Mouse (Mus musculus): ENCODE measurements around the gene Axin2. TPM values are rescaled to one million over a fixed set of nuclear protein-coding genes. Genes with fewer than 3 reads are reported as not detected.
A peak's percentile ranks its signal among the peaks of the same experiment; 100 is the strongest.
"Not testable (repeated sequence)": the region's sequence is repeated elsewhere in the genome, so short reads cannot be mapped to it uniquely, and the experiment has no call there.

Axin2 gene
- 10 to 100 TPM; 30.4 to 41.8 TPM for total RNA-seq (2021)
- long read RNA-seq, experiment 1, full-length matches to known transcripts = 1 of 5 reads
- long read RNA-seq, experiment 1, partial matches to known transcripts = 3 of 5 reads
- long read RNA-seq, experiment 1, other reads (novel, unspliced or antisense) = 1 of 5 reads
- long read RNA-seq, experiment 2, full-length matches to known transcripts = 3 of 6 reads
- long read RNA-seq, experiment 2, partial matches to known transcripts = 1 of 6 reads
- long read RNA-seq, experiment 2, other reads (novel, unspliced or antisense) = 2 of 6 reads

GRCm38 (mm10) chr11:108920158-108920635, at the start of gene Axin2:
Axin2 (plus strand) TSS chr11:108920349.
- intact Hi-C loops (cut with DNase I) = loop anchor here (5.0 kb wide), 1 partner anchor 272 kb away; no protein-coding TSS in a partner anchor
- DNase-seq (ENCODE audit: low spot score in 2 of 2) = peak; percentile 86 to 90

- DNase-seq (ENCODE audit: low spot score in 2 of 2); intact Hi-C loops (cut with DNase I): not testable (repeated sequence)
Observed at GRCm38 (mm10) chr11:108871284-108871683, 48.9 kb upstream of the Axin2 start.

GRCm38 (mm10) chr11:108871748-108872147, 48.4 kb upstream of the Axin2 start:
- intact Hi-C loops (cut with DNase I) = no loop called here
- DNase-seq (ENCODE audit: low spot score in 2 of 2) = no peak

GRCm38 (mm10) chr11:108876633-108877205, 43.4 kb upstream of the Axin2 start:
- DNase-seq (ENCODE audit: low spot score in 2 of 2) = no peak
- intact Hi-C loops (cut with DNase I) = no loop called here

GRCm38 (mm10) chr11:108877520-108877919, 42.6 kb upstream of the Axin2 start:
- intact Hi-C loops (cut with DNase I) = no loop called here
- DNase-seq (ENCODE audit: low spot score in 2 of 2) = no peak

GRCm38 (mm10) chr11:108880546-108880945, 39.6 kb upstream of the Axin2 start:
- no peak for DNase-seq (ENCODE audit: low spot score in 2 of 2)
- intact Hi-C loops (cut with DNase I) = no loop called here

GRCm38 (mm10) chr11:108881662-108882061, 38.5 kb upstream of the Axin2 start:
- DNase-seq (ENCODE audit: low spot score in 2 of 2) = no peak
- intact Hi-C loops (cut with DNase I) = no loop called here

- intact Hi-C loops (cut with DNase I) = no loop called here
- DNase-seq (ENCODE audit: low spot score in 2 of 2) = no peak
Observed at GRCm38 (mm10) chr11:108885276-108885896, 34.8 kb upstream of the Axin2 start.

- no peak for DNase-seq (ENCODE audit: low spot score in 2 of 2)
- intact Hi-C loops (cut with DNase I) = no loop called here
Observed at GRCm38 (mm10) chr11:108886060-108886459, 34.1 kb upstream of the Axin2 start.

- intact Hi-C loops (cut with DNase I) = no loop called here
- peak in 1 of 2 experiments; percentile 17 for DNase-seq (ENCODE audit: low spot score in 2 of 2)
Observed at GRCm38 (mm10) chr11:108889121-108889520, 31.0 kb upstream of the Axin2 start.

- intact Hi-C loops (cut with DNase I) = no loop called here
Observed at GRCm38 (mm10) chr11:108890544-108890943, 29.6 kb upstream of the Axin2 start.

GRCm38 (mm10) chr11:108891111-108891870, 28.9 kb upstream of the Axin2 start:
- intact Hi-C loops (cut with DNase I) = no loop called here
- peak in 1 of 2 experiments; percentile 11 for DNase-seq (ENCODE audit: low spot score in 2 of 2)

More at GRCm38 (mm10) chr11:108890544-108890943, 29.6 kb upstream of the Axin2 start:
- DNase-seq (ENCODE audit: low spot score in 2 of 2) = no peak

- intact Hi-C loops (cut with DNase I) = no loop called here
- DNase-seq (ENCODE audit: low spot score in 2 of 2) = no peak
Observed at GRCm38 (mm10) chr11:108891871-108892380, 28.2 kb upstream of the Axin2 start.

- no peak for DNase-seq (ENCODE audit: low spot score in 2 of 2)
- intact Hi-C loops (cut with DNase I) = no loop called here
Observed at GRCm38 (mm10) chr11:108892406-108892805, 27.7 kb upstream of the Axin2 start.

- no peak for DNase-seq (ENCODE audit: low spot score in 2 of 2)
- intact Hi-C loops (cut with DNase I) = no loop called here
Observed at GRCm38 (mm10) chr11:108893232-108893790, 26.8 kb upstream of the Axin2 start.

- DNase-seq (ENCODE audit: low spot score in 2 of 2) = no peak
- intact Hi-C loops (cut with DNase I) = no loop called here
Observed at GRCm38 (mm10) chr11:108893855-108894510, 26.2 kb upstream of the Axin2 start.

GRCm38 (mm10) chr11:108897034-108897433, 23.1 kb upstream of the Axin2 start:
- intact Hi-C loops (cut with DNase I) = no loop called here
- DNase-seq (ENCODE audit: low spot score in 2 of 2) = no peak

- no peak for DNase-seq (ENCODE audit: low spot score in 2 of 2)
- intact Hi-C loops (cut with DNase I) = no loop called here
Observed at GRCm38 (mm10) chr11:108898063-108898462, 22.1 kb upstream of the Axin2 start.

- no peak for DNase-seq (ENCODE audit: low spot score in 2 of 2)
- intact Hi-C loops (cut with DNase I) = no loop called here
Observed at GRCm38 (mm10) chr11:108898483-108898882, 21.7 kb upstream of the Axin2 start.
